Mouse (Mus musculus) forebrain, embryonic 12.5 days (tissue): ENCODE measurements at regions not wholly inside any gene's neighbourhood (a gene's known extent, or its start where the extent isn't known, plus 50 kb on each side); places are given as distances from the start of the nearest gene placed in this dataset.

ENCODE experiments used
- ATAC-seq: fragments of 200-750 bp; cut with Nextera tagmentation; 2 replicates; pipeline ENCODE4 v1.8.0; 2017; ENCODE audit warnings: moderate TSS enrichment; ENCODE audit not compliant: low FRiP score
- H3K27ac ChIP-seq: fragments of 300-500 bp; sonication (generic); 2 replicates; pipeline ENCODE4 v1.5.1; 2016; ENCODE audit warnings: mild to moderate bottlenecking
- H3K27me3 ChIP-seq: fragments of 300-500 bp; sonication (generic); 2 replicates; pipeline ENCODE4 v1.6.1; 2016; ENCODE audit warnings: mild to moderate bottlenecking
- H3K36me3 ChIP-seq: fragments of 300-500 bp; sonication (generic); replicated peaks from 2 replicates; pipeline ENCODE4 v1.6.1; 2016; ENCODE audit warnings: mild to moderate bottlenecking
- H3K4me1 ChIP-seq: fragments of 300-500 bp; sonication (generic); 2 replicates; pipeline ENCODE4 v1.6.1; 2016
- H3K4me2 ChIP-seq: fragments of 300-500 bp; sonication (generic); 2 replicates; pipeline ENCODE4 v1.6.1; 2016; ENCODE audit warnings: mild to moderate bottlenecking, moderate library complexity
- H3K4me3 ChIP-seq: fragments of 300-500 bp; sonication (generic); replicated peaks from 2 replicates; pipeline ENCODE4 v1.5.1; 2016; ENCODE audit warnings: mild to moderate bottlenecking
- H3K9ac ChIP-seq: fragments of 300-500 bp; sonication (generic); 2 replicates; pipeline ENCODE4 v1.6.1; 2016; ENCODE audit warnings: mild to moderate bottlenecking
- H3K9me3 ChIP-seq: fragments of 300-500 bp; sonication (generic); 2 replicates; pipeline ENCODE4 v1.6.1; 2016
- WGBS: fragments of 180-500 bp; shearing (Covaris S2); methylation state at CpG from one replicate; pipeline ENCODE4 v1.1.7; 2016; 5-methylcytosine and 5-hydroxymethylcytosine counted together

GRCm38 (mm10) chr16:76216184-76216583 lies 157.4 kb downstream of the Nrip1 start:
- Histone ChIP-seq H3K4me1 (no peaks in the 10 kb centered on the region), H3K36me3 (no peaks in the 10 kb centered on the region), H3K9me3 (no peaks in the 10 kb centered on the region), H3K4me2 (no peak overlapping the region), H3K27ac (no peak overlapping the region), H3K27me3 (no peaks in the 10 kb centered on the region), H3K4me3 (no peak overlapping the region), H3K9ac (no peak overlapping the region)
- WGBS: 66% methylated on average over 8 of the region's 9 CpGs
- no peak for ATAC-seq

GRCm38 (mm10) chr16:76215558-76215957 lies 158.1 kb downstream of the Nrip1 start:
- 79% methylated on average over 5 of the region's 5 CpGs for WGBS
- Histone ChIP-seq H3K27ac (no peak overlapping the region), H3K4me2 (no peak overlapping the region), H3K4me1 (no peaks in the 10 kb centered on the region), H3K4me3 (no peak overlapping the region), H3K9me3 (no peaks in the 10 kb centered on the region), H3K27me3 (no peaks in the 10 kb centered on the region), H3K36me3 (no peaks in the 10 kb centered on the region), H3K9ac (no peak overlapping the region)
- ATAC-seq: no peak

- no peak overlapping the region for H3K27ac ChIP-seq
- H3K9me3 ChIP-seq: no peaks in the 10 kb centered on the region
- WGBS: 70% methylated on average over 11 of the region's 11 CpGs
- no peaks in the 10 kb centered on the region for H3K27me3 ChIP-seq
- no peak for ATAC-seq
- H3K36me3 ChIP-seq: no peaks in the 10 kb centered on the region
- H3K4me1 ChIP-seq: no peaks in the 10 kb centered on the region
- no peak overlapping the region for H3K9ac ChIP-seq
- H3K4me3 ChIP-seq: no peak overlapping the region
- H3K4me2 ChIP-seq: no peak overlapping the region
Measured at GRCm38 (mm10) chr16:76201773-76202571, 171.7 kb downstream of the Nrip1 start.

GRCm38 (mm10) chr16:76200801-76201728 lies 172.6 kb downstream of the Nrip1 start:
- no peak overlapping the region for H3K4me2 ChIP-seq
- H3K9me3 ChIP-seq: no peaks in the 10 kb centered on the region
- no peak for ATAC-seq
- no peak overlapping the region for H3K9ac ChIP-seq
- no peaks in the 10 kb centered on the region for H3K27me3 ChIP-seq
- H3K27ac ChIP-seq: no peak overlapping the region
- H3K4me3 ChIP-seq: no peak overlapping the region
- H3K4me1 ChIP-seq: no peaks in the 10 kb centered on the region
- 82% methylated on average over 9 of the region's 9 CpGs for WGBS
- H3K36me3 ChIP-seq: no peaks in the 10 kb centered on the region

GRCm38 (mm10) chr16:76200268-76200667 lies 173.4 kb downstream of the Nrip1 start:
- Histone ChIP-seq H3K27ac (no peak overlapping the region), H3K4me3 (no peak overlapping the region), H3K36me3 (no peaks in the 10 kb centered on the region), H3K27me3 (no peaks in the 10 kb centered on the region), H3K4me2 (no peak overlapping the region), H3K9ac (no peak overlapping the region), H3K9me3 (no peaks in the 10 kb centered on the region), H3K4me1 (no peaks in the 10 kb centered on the region)
- no peak for ATAC-seq
- WGBS: 82% methylated on average over 3 of the region's 3 CpGs

- WGBS: 82% methylated on average over 3 of the region's 3 CpGs
- Histone ChIP-seq H3K4me1 (no peaks in the 10 kb centered on the region), H3K9me3 (no peaks in the 10 kb centered on the region), H3K36me3 (no peaks in the 10 kb centered on the region), H3K9ac (no peak overlapping the region), H3K4me3 (no peak overlapping the region), H3K4me2 (no peak overlapping the region), H3K27ac (no peak overlapping the region), H3K27me3 (no peaks in the 10 kb centered on the region)
- ATAC-seq: no peak
Measured at GRCm38 (mm10) chr16:76199006-76199405, 174.6 kb downstream of the Nrip1 start.

GRCm38 (mm10) chr16:76194291-76194690 lies 172.2 kb upstream of the Samsn1 start:
- Histone ChIP-seq H3K27ac (no peak overlapping the region), H3K4me1 (no peaks in the 10 kb centered on the region), H3K9ac (no peak overlapping the region), H3K4me3 (no peak overlapping the region), H3K36me3 (no peaks in the 10 kb centered on the region), H3K4me2 (no peak overlapping the region), H3K9me3 (no peaks in the 10 kb centered on the region), H3K27me3 (no peaks in the 10 kb centered on the region)
- WGBS: 78% methylated on average over 2 of the region's 2 CpGs
- ATAC-seq: no peak

- no peaks in the 10 kb centered on the region for H3K27me3 ChIP-seq
- ATAC-seq: no peak
- H3K36me3 ChIP-seq: no peaks in the 10 kb centered on the region
- H3K9ac ChIP-seq: no peak overlapping the region
- H3K9me3 ChIP-seq: no peaks in the 10 kb centered on the region
- no peak overlapping the region for H3K27ac ChIP-seq
- no peak overlapping the region for H3K4me2 ChIP-seq
- WGBS: 95% methylated on average over 10 of the region's 10 CpGs
- no peak overlapping the region for H3K4me3 ChIP-seq
- H3K4me1 ChIP-seq: no peaks in the 10 kb centered on the region
Measured at GRCm38 (mm10) chr16:76191135-76191534, 169.1 kb upstream of the Samsn1 start.

GRCm38 (mm10) chr16:76183556-76183955 lies 161.5 kb upstream of the Samsn1 start:
- no peaks in the 10 kb centered on the region for H3K9me3 ChIP-seq
- ATAC-seq: no peak
- H3K4me3 ChIP-seq: no peak overlapping the region
- no peak overlapping the region for H3K9ac ChIP-seq
- H3K4me1 ChIP-seq: no peaks in the 10 kb centered on the region
- H3K4me2 ChIP-seq: no peak overlapping the region
- 79% methylated on average over 2 of the region's 2 CpGs for WGBS
- no peak overlapping the region for H3K27ac ChIP-seq
- H3K27me3 ChIP-seq: no peaks in the 10 kb centered on the region
- H3K36me3 ChIP-seq: no peaks in the 10 kb centered on the region

- H3K27ac ChIP-seq: no peak overlapping the region
- no peaks in the 10 kb centered on the region for H3K9me3 ChIP-seq
- no peak for ATAC-seq
- H3K9ac ChIP-seq: no peak overlapping the region
- no peaks in the 10 kb centered on the region for H3K27me3 ChIP-seq
- 23% methylated on average over 3 of the region's 3 CpGs for WGBS
- no peak overlapping the region for H3K4me3 ChIP-seq
- no peak overlapping the region for H3K4me2 ChIP-seq
- H3K4me1 ChIP-seq: no peaks in the 10 kb centered on the region
- H3K36me3 ChIP-seq: no peaks in the 10 kb centered on the region
Measured at GRCm38 (mm10) chr16:76183105-76183504, 161.0 kb upstream of the Samsn1 start.

GRCm38 (mm10) chr16:76181596-76181995 lies 159.5 kb upstream of the Samsn1 start:
- Histone ChIP-seq H3K9me3 (no peaks in the 10 kb centered on the region), H3K9ac (no peak overlapping the region), H3K4me3 (no peak overlapping the region), H3K36me3 (no peaks in the 10 kb centered on the region), H3K27me3 (no peaks in the 10 kb centered on the region), H3K4me2 (no peak overlapping the region), H3K27ac (no peak overlapping the region), H3K4me1 (no peaks in the 10 kb centered on the region)
- 88% methylated on average over 3 of the region's 3 CpGs for WGBS
- no peak for ATAC-seq

- 86% methylated on average over 2 of the region's 2 CpGs for WGBS
Measured at GRCm38 (mm10) chr16:76167651-76168050, 145.6 kb upstream of the Samsn1 start.

More at GRCm38 (mm10) chr16:76167651-76168050, 145.6 kb upstream of the Samsn1 start:
- no peak for ATAC-seq
- H3K4me3 ChIP-seq: no peak overlapping the region
- H3K36me3 ChIP-seq: no peaks in the 10 kb centered on the region
- H3K9ac ChIP-seq: no peak overlapping the region
- no peak overlapping the region for H3K4me2 ChIP-seq
- H3K4me1 ChIP-seq: no peaks in the 10 kb centered on the region
- no peak overlapping the region for H3K27ac ChIP-seq
- H3K9me3 ChIP-seq: no peaks in the 10 kb centered on the region
- no peaks in the 10 kb centered on the region for H3K27me3 ChIP-seq
